Mouse (Mus musculus): ENCODE data around the gene Ankrd31. TPM values are rescaled to one million over a fixed set of nuclear protein-coding genes. Genes with fewer than 3 reads are reported as not detected.
A peak's percentile ranks its signal among the peaks of the same experiment; 100 is the strongest.

Gene Ankrd31
- polyA plus RNA-seq (2021) = not detected

DNA sequence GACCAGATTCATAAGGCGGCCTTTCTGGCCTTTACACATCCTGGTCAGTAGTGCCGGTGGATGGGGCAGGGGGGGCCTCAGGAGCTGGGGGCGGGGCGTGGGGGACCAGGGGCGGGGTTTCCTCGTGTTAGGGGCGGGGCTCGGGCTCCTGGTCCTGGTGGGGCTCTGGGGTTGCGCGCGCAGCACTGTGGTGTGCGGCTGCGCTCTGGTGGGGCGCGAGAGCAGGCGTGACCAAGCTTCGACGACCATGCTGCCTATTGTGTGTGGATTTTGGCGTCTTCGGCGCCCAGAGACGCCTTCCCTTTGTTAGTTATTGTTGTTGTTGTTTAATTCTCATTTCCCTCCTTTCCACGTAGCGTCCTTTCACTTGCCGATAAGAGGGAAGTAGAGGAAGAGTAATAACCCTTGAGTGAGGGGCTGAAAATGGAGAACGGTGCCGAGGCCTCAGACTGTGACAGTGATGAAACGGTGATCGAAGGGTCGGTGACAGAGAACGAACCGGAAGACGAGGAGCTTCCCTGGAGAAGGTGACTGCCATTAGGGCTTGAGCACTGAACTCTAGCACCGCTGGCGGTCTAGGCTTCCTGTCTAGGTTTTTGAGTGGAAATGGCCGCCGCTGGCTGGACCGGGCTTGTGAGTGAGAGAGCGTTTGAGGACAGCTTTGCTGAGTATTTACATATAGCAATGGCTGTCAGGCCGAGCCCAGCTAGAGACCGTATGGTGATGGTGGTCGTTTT lies at the start of gene Ankrd31:
Gene Ankrd31 (plus strand): TSS at position 164 of the 737 bp plus-strand sequence.
- no peak for TF ChIP-seq CTCF (IDR thresholded peaks at IDR 0.05)
- ChIA-PET CTCF (no interaction called here), POLR2A (interaction anchor here (0.5 kb wide), 1 partner anchor 31 kb away, joined by 5 read pairs; no protein-coding TSS in a partner anchor)
- peaks cover 7% of the 10 kb centered on the region for H3K27me3 ChIP-seq
- in situ Hi-C loops (cut with MboI; ENCODE audit: low pct_unique_long_range_greater_than_20kb) = loop anchor here (25.0 kb wide), 1 partner anchor 314 kb away; the partner anchor contains the start of gene Fam169a
- no peak for DNase-seq (ENCODE audit: low read depth, low spot score)
- no peak for ATAC-seq

DNA sequence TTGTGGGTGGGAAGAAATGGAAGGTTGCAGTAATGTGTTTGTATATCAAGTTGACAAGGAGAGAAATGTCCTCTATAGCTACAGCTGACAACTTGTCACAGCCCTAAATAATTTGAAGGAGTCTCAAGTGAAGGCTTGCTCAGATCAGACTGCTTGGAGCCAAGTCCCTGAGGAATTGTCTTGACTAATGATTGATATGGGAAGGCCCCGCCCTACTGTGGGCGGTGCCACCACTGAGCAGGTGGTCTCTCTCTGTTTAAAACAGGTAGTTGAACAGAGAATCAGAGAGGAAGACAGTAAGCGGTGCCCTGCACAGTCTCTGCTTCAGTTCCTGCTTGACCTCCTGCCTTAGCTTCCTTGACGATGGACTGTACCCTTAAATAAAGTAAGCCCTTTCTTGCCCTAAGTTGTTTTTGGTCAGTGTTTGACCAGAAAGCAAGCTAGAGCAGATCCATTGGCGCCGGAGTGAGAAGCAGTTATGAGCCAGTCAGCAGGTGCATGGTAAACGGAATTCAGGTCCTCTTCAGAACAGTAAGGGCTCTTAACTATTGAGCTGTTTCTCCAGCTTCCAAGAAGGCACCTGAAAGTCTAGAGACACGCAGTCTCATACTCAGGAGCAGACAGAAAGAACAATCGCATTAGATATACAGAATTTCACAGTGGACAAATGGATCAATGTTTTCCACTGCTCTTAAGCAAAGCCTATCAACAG lies 45.3 kb upstream of the Ankrd31 start:
- DNase-seq (ENCODE audit: low read depth, low spot score) (no peak), ATAC-seq (no peak)
- in situ Hi-C loops (cut with MboI; ENCODE audit: low pct_unique_long_range_greater_than_20kb) = no loop called here
- no peak for TF ChIP-seq CTCF (IDR thresholded peaks at IDR 0.05)
- CTCF ChIA-PET = interaction anchor here (1.3 kb wide), 1 partner anchor 8 kb away, joined by 3 read pairs; no protein-coding TSS in a partner anchor
- H3K27me3 ChIP-seq = peaks cover 5% of the 10 kb centered on the region
- POLR2A ChIA-PET = no interaction called here

DNA sequence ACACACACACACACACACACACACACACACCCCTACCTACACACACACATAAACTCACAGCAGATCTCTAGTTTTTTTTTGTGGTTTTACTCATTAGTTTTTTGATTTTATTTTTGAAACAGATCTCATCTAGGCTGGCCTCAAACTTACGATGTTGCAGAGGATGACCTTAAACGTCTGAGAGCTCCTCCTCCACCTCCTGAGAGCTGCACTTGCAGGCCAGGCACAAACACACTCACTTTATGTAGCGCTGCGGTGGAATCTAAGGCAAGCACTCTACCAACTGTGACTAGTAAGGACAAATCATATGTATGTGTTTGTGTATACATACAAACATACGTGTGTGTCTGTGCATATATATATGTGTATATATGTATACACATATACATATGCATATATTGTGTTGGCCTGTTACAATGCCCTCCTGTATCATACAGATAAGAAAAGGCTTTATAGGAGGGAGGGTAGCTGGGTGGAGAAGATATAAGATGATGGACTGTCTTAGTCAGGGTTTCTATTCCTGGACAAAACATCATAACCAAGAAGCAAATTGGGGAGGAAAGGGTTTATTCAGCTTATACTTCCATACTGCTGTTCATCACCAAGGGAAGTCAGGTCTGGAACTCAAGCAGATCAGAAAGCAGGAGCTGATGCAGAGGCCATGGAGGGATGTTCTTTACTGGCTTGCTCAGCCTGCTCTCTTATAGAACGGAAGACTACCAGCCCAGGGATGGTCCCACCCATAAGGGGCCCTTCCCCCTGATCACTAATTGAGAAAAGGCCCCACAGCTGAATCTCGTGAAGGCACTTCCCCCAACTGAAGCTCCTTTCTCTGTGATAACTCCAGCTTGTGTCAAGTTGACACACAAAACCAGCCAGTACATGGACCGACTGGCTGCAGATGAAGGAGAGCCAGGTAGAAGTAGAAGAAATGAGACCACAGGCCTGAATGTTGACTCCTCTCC lies 38.5 kb upstream of the Ankrd31 start:
- CTCF ChIA-PET = no interaction called here
- in situ Hi-C loops (cut with MboI; ENCODE audit: low pct_unique_long_range_greater_than_20kb) = no loop called here
- H3K27me3 ChIP-seq = peaks cover 24% of the 10 kb centered on the region
- ATAC-seq (no peak), DNase-seq (ENCODE audit: low read depth, low spot score) (no peak)
- POLR2A ChIA-PET = no interaction called here
- no peak for TF ChIP-seq CTCF (IDR thresholded peaks at IDR 0.05)

DNA sequence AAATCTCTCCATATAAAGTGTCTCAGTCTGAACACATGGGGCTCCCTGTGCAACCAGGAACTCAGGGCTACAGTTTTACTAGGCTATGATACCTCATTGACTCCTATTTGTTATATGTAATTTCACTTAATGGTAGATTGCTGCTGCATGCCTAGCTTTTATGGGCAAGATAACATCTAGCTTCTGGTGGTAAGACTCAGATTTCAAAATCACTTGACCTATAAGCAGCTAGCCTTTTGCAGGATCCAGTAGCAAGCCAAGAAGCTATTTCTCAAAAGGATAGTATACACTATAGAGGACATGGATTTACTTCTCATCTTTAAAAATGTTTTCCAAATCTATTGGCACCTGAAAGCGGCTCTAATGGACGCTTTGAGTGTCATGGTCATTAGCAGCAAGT lies 31.8 kb upstream of the Ankrd31 start:
- no peak for DNase-seq (ENCODE audit: low read depth, low spot score)
- in situ Hi-C loops (cut with MboI; ENCODE audit: low pct_unique_long_range_greater_than_20kb) = no loop called here

DNA sequence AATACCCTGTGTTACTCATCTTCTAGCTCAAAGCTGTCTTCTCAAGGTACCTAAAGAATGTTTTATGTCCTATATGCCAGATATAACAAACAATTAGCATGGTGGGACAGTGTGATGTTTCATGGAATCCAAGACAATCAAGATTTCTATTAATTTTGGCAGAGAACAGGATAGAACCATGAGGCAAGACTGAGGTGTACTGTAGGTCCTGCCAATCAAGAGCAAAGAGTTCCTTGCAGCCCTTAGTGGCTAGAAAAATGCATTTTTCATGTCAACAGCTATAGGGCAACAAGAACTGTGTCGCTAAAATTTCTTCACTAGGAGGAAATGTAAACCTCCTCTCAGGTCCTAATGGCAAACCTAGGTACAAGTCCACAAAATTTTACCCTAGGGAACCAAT lies 30.3 kb upstream of the Ankrd31 start:
- no peak for TF ChIP-seq CTCF (IDR thresholded peaks at IDR 0.05)
- DNase-seq (ENCODE audit: low read depth, low spot score) = no peak
- ChIA-PET POLR2A (interaction anchor here (0.6 kb wide), 1 partner anchor 31 kb away, joined by 5 read pairs; no protein-coding TSS in a partner anchor), CTCF (interaction anchor here (1.5 kb wide), 1 partner anchor 14 kb away, joined by 3 read pairs; no protein-coding TSS in a partner anchor)
- H3K27me3 ChIP-seq = peaks cover 54% of the 10 kb centered on the region
- in situ Hi-C loops (cut with MboI; ENCODE audit: low pct_unique_long_range_greater_than_20kb) = no loop called here
- ATAC-seq = no peak

More for the DNA sequence above, 31.8 kb upstream of the Ankrd31 start:
- CTCF ChIA-PET = no interaction called here
- POLR2A ChIA-PET = interaction anchor here (0.5 kb wide), 1 partner anchor 40 kb away, joined by 4 read pairs; no protein-coding TSS in a partner anchor
- H3K27me3 ChIP-seq = peaks cover 50% of the 10 kb centered on the region
- no peak for ATAC-seq
- no peak for TF ChIP-seq CTCF (IDR thresholded peaks at IDR 0.05)

DNA sequence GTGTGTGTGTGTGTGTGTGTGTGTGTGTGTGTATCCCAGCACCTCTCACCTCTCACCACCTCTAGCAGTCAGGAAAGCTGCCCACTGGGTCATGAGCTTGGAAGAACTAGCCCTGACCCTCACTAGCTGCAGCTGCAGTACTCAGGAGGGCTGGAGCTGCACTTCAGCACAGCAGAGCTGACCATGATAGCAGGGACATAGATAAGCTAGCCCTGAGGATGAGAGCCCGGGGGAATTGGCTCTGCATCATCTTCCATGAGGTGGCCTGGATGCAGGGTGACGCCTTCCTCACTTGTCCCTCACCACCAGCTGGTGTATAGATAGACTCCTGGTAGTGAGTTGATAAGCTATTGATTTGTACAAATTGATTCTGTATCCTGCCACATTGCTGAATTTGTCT lies 28.1 kb upstream of the Ankrd31 start:
- no peak for ATAC-seq
- ChIA-PET CTCF (no interaction called here), POLR2A (interaction anchor here (0.6 kb wide), 1 partner anchor 23 kb away, joined by 3 read pairs; no protein-coding TSS in a partner anchor)
- in situ Hi-C loops (cut with MboI; ENCODE audit: low pct_unique_long_range_greater_than_20kb) = no loop called here
- TF ChIP-seq CTCF (IDR thresholded peaks at IDR 0.05) = no peak
- DNase-seq (ENCODE audit: low read depth, low spot score) = no peak
- H3K27me3 ChIP-seq = peaks cover 34% of the 10 kb centered on the region

DNA sequence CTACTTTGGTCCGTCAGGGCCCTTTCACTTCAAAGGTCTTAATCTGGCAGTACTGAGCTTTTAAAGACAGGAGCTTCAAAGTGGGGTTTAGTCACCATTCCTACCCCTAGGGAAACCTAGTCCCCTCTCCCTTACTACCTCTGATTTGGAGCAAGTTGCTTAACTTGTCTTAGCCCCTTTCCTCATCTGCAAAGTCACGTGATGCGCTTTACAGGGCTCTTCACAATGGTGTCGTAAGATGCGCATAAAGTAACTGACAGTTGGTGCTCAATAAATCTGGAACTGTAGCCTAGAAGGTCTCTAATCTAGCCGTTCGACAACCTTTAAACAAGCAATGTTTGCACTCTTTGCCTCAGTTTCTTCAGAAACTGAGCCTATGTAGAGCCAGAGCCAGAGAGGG lies 19.8 kb upstream of the Ankrd31 start:
- no peak for DNase-seq (ENCODE audit: low read depth, low spot score)
- POLR2A ChIA-PET = no interaction called here
- no peak for ATAC-seq
- CTCF ChIA-PET = no interaction called here
- H3K27me3 ChIP-seq = peaks cover 20% of the 10 kb centered on the region
- in situ Hi-C loops (cut with MboI; ENCODE audit: low pct_unique_long_range_greater_than_20kb) = loop anchor here (25.0 kb wide), 1 partner anchor 334 kb away; the partner anchor contains the start of gene Fam169a
- no peak for TF ChIP-seq CTCF (IDR thresholded peaks at IDR 0.05)

DNA sequence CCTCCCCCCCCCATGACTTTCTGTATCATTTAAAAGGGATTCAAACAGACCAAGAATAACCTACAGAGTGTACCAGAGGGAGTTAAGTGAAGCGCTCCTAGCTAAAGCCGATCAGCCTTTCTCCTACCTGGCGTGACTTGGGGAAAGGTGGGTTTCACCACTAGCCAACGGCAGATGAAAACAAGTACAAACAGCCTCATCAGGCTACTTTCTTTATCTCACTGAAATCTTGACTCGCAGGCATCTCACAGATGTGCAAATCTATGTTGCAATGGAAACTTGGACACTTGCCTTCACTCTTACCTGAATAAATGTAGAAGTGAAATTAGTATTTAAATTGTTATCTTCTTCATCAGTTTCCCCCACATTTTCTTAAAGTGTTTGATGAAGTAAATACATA lies 18.9 kb upstream of the Ankrd31 start:
- no peak for TF ChIP-seq CTCF (IDR thresholded peaks at IDR 0.05)
- peaks cover 21% of the 10 kb centered on the region for H3K27me3 ChIP-seq
- in situ Hi-C loops (cut with MboI; ENCODE audit: low pct_unique_long_range_greater_than_20kb) = loop anchor here (25.0 kb wide), 1 partner anchor 333 kb away; the partner anchor contains the start of gene Fam169a
- DNase-seq (ENCODE audit: low read depth, low spot score) = no peak
- CTCF ChIA-PET = no interaction called here
- POLR2A ChIA-PET = no interaction called here
- ATAC-seq = no peak

DNA sequence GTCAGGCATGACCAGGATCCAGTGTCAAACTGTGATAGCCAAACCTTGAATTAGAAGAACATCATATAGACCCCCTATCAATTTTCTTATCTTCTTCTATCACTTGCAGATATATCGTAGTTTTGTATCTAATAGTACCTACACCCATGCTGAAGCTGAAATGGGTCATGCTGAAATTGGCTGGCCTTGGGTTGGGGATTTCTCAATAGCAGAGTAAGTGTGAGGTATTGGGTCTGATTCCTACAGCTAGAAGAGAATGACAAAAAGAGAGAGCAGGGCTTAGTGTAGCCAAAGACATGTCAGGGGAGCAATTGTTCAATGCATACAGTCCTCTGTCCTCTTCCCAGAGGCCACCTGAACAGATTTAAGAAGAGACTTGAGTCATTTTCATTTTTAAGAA lies 18.0 kb upstream of the Ankrd31 start:
- no peak for DNase-seq (ENCODE audit: low read depth, low spot score)
- CTCF ChIA-PET = interaction anchor here (1.1 kb wide), 1 partner anchor 14 kb away, joined by 3 read pairs; no protein-coding TSS in a partner anchor
- peaks cover 19% of the 10 kb centered on the region for H3K27me3 ChIP-seq
- TF ChIP-seq CTCF (IDR thresholded peaks at IDR 0.05) = no peak
- no peak for ATAC-seq
- in situ Hi-C loops (cut with MboI; ENCODE audit: low pct_unique_long_range_greater_than_20kb) = loop anchor here (10.0 to 25.0 kb wide), 2 partner anchors 125 to 332 kb away; partner anchors contain the start of gene Fam169a
- POLR2A ChIA-PET = no interaction called here

DNA sequence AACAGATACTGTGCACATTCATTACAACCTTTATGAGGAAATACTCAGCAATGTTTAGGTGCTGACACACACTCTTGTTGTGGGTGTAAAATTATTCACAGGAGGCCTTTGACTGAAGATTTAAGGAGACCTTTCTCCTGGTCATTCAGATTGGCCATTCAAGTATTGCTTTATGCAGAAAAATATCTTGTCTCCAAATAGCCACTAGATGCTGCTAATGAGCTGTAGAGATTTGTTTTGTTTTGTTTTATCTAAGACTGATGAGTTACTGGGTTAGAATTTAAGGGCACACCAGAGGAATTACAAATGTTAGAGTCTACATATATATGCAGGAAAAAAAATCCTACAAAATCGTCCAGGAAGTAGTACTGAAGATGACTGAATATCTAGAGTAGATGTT lies 12.9 kb upstream of the Ankrd31 start:
- ChIA-PET CTCF (no interaction called here), POLR2A (interaction anchor here (0.6 kb wide), 1 partner anchor 21 kb away, joined by 3 read pairs; no protein-coding TSS in a partner anchor)
- in situ Hi-C loops (cut with MboI; ENCODE audit: low pct_unique_long_range_greater_than_20kb) = loop anchor here (10.0 to 25.0 kb wide), 2 partner anchors 120 to 327 kb away; partner anchors contain the start of gene Fam169a
- no peak for ATAC-seq
- no peak for DNase-seq (ENCODE audit: low read depth, low spot score)
- H3K27me3 ChIP-seq = peaks cover 9% of the 10 kb centered on the region
- peak; percentile 56 for TF ChIP-seq CTCF (IDR thresholded peaks at IDR 0.05)

Data from Patski (cell line).